Mouse (Mus musculus) induced T-regulatory cell, adult 2 months (primary cell): ENCODE measurements at regions not wholly inside any gene's neighbourhood (a gene's known extent, or its start where the extent isn't known, plus 50 kb on each side); places are given as distances from the start of the nearest gene placed in this dataset.

ENCODE experiments used
- DNase-seq: peaks from one replicate; pipeline ENCODE4 v3.0.0-alpha.2; 2012; ENCODE audit warnings: low read depth

DNA sequence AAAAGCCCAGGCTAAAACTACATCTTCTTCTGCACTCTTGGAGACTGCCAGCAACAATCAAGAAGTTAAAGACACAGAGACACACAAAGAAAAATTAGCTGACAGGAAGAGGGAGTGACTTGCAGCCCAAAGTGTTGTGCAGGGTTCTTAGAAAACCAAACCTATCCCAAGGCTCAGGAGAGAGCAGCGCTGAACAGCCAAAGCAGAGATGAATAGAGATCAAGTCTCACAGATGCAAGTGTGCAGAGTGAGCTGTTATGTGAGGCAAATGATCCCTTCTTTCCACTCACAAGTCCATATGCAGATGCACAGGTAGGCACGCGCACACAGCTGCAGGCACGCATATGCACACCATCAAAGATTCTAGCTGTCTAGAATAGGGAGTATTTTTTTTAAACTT is 318.0 kb upstream of the Npvf start:
- no peak for DNase-seq

DNA sequence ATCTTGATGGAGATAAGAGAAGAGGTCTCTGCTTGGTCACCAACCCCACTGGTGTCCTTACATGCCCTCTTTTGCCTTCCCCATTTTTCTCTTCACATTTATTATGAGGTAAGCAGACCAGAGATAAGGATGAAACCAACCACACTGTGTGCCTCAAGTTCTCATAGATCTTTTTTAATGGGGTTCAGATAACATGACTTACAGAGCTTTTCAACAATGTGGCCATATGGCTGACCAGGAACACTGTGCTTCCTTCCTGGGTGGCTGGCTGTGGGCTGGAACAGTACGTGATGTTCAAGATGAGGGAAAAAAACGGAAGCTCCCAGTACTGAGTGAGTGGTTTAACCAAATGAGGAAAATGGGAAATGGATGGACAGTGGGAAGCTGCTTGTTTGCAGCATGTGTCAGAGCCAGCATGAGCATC is 319.0 kb upstream of the Npvf start:
- DNase-seq: no peak

DNA sequence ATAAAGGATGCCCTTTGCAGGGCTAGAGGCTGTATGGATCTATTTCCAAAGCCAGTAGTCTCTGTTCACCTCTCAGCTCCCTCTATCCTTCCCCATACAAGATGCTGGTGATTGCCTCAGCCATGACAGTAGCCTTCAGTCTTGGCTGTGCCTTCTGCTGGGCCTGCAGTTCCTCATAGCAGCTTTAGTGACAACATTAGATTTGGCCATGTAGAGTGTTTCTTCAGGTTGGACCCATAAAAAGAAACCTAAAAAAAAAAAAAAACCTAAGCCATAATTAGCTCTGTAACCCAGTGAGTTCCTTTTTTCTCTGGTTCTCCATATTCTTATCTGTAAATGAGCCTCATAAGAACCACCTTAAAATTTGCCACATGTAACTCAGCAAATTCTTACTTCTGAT is 319.6 kb upstream of the Npvf start:
- no peak for DNase-seq

DNA sequence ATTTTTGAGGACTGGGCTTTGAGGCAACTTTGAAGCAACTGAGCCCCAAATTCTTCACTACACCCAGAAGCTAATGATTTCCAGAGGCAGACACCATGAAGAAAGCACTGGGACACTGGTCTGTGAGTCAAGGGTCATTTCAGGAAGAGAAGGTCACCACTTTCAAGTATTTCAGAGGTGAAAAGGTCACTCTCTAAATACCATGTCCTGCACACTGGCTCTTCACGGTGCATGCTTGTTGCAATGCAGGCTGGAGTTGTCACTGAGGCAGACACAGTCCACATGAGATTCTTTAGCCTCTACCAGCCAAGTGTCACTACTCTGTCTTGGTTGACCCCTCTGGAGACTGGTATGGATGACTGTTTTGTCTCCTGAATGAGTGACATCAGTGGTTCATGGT is 320.7 kb upstream of the Npvf start:
- no peak for DNase-seq

DNA sequence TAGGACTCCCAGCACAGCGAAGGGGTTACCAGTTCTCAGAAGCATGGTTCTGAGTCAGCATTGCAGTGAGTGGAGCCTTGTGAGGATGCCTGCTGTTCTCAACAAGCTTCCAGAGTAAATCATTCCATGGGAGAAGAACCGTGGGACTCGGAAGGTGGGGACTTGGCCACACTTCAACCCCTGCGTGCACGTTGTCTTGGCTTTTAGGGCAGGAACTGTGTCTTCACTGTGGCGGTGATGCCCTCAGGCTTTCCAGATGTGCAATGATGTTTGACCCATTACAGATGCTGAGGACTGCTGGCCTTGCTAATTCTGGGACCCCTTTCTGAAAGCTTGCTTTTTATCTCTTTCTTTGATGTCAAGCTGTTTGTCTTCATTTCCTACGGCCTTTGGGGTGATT is 322.7 kb upstream of the Npvf start:
- no peak for DNase-seq

DNA sequence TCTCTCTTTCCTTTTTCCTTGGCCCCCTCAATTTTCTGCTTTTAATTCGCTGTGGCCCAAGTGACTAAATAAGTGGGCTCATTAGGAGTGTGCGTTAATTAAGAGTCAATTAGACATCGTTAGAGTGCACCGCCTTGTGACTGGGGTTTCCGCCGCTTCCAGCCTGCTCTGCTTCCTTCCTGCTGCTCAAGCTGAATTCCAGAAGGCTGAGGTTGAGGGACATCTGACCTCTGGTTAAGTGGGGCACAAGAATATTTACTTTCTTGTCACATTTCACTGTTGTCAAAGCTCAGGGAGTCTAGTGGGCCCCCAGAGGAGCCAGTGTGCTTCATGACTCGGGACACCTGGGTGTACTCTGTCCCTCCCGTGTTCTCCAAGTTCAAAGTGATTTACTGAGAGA is 323.1 kb upstream of the Npvf start:
- DNase-seq: no peak

DNA sequence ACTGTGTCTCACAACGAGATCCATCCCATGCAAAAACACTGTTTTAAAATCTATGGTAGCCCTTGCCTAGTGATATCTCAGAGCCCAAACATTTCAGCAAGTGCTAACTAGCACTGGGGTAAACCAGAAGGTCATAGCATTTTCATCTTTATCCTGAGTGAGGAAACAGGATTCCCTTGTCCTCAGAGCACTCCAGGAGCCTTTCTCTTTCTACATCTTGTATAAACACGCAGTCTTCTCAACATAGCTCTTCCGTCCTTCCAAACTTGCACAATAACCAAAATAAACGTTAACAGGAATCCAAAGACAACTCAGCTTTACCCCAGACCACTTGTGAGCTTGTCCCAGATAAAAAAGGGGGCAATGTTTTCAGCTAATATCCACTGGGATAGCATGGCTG is 323.8 kb upstream of the Npvf start:
- DNase-seq: no peak

DNA sequence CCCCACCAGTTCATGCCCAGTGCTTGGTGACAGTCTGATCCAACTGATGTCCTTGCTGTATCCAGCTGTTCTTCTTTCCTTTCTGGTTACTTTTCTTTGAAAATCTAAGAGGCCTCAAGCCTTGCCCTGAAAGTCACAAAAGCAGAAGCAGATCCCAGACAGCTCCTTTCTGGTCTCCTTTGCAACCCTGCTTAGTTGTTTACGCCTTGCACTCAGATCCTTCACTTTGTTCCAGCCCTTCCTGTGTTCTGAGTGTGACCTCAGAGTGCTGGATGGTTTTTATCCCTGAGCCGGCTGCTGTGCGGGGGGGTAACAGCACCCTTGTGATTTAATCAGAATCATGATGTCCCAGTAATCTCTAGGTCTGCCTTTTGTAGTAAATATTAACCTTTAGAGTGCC is 324.3 kb upstream of the Npvf start:
- no peak for DNase-seq

DNA sequence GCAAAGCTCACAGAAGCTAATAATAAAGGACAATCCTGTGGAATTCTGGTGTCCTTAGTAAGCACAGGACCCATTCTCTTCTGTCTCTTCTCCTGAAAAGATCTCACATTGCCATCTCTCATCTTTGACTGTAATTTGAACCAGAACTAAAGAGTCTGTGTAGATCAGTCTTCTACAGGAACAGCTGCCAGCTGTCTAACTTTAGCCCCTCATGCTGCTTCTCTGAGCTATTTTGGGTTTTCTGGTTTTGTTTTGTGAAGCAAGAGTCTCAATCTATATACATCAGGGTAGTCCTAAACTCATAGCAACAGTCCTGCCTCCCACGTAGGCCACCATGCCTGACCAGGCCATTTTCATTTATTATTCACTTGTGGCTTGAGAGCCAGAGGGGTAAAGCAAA is 325.5 kb upstream of the Npvf start:
- no peak for DNase-seq

DNA sequence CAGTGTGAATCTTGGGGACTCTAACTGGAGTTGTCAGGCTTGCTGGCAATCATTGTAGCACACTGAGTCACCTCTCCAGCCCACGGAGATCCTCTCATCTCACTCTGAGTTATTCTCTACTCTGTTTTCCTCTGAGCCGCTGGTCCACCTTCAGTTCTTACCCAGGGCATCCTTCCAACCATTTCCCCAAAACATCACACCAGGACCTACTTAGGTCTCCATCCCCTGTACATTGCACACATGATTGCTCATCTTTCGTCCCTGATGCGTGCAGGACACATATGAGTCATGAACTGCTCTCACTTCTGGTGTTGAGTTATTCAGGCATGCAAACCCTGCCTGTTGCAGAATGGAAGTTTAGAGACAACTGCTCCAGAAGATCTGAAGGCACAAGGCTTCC is 326.1 kb upstream of the Npvf start:
- DNase-seq: no peak

DNA sequence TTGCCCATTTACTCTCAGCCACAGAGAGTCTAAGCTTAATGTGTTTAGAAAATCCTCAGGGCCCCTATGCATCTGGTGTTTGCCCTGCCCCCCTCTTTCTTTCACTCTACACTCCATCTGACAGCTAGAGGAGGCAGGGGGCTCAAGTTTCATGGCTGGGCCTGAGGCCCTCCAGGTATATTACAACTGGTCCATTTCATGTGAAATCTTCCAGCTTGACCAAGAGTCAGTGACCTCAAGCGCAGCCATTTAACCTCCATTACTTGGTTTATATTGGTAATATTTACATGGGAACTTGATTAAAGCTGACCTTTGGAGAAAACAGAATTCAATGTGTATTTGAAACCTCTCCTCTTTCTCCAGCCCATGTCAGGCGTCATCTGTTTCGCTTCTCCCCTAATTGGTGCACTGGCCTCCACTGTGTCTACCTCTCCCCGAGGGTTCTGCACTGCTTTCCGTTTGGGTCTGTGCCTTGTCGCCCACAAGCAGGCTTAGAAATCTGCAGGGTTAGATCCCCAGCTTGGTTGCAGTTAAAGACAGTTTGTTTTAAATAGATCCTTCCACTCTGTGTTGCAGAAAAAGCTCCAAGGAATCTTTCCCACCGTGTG is 327.6 kb upstream of the Npvf start:
- no peak for DNase-seq

DNA sequence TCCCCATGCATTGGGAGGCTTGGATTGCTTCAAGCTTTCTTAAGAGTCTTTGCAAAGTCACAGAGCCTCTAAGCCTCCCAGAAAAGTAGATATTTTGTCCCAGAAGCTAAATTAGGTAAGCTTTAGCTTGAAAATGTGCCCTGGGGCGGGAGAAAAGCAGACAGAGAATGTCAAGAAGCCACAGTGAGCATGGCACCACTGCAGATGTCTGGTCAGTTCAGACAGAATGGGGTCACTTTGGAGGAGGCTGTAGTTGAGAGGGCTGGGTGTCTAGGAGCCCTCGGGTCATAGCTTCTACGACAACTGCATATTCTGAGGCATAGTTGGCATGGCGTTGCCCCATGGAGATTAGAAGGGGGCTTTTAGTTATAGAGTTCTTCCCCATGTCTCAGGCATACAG is 328.6 kb upstream of the Npvf start:
- DNase-seq: no peak

DNA sequence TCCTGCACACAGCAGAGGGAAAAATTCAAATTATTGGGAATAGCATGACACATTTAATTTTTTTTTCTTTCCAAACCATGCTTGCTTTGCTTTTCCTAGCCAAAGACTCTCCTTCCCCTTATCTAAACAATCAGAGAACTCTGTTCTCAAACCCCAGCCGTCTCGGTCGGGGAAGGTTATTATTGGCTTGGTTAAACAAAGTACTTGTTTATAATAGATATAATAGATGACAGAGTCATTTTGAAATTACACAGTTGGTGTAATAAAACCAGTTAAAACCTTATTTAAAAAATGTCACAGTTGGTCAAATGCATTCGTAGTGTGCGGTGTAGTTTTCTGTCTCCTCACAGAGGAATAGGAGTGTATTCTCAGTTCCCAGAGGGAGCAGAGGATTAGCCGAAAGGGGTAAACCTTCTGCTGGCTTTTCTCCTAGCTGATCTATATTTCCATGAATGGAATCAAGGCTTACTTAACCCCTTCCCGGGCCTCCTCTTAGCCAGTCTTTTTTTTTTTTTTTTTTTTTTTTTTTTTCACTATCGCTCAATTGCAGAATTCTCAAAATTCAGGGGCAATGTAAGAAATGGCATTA is 329.4 kb upstream of the Npvf start:
- DNase-seq: no peak

DNA sequence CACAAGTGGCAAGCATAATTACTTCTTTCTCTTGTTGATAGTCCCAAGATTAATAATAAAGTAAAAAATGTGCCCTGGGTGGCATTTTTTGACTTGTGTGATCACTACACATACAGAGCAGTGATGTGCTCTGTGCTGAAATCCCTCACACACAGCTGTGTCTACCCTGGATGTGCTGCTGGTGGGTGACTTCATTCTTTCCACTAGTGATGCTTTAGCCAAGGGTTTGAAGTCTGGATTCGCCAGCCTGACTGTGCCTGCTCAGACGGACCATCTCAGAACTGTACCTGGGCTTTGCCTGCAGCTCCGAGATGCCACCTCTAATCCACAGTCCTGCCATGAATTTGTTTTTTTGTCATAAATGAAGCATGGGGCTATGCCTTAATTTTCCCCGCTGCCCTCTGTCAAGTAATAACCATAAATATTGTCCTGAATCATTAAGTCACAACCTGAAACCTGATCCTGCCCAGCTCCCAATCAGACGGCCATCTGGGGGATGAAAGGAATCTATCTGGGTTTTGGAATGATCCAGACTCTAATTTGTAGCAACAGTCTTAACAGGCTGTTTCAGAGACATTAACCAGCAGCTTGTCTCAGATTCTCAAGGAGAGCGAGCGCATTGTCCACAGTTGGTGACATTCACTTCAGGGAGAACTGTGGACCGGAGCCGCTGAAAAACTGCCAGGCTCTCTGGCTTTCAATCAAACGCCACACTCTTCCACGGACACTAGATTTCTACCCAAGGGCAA is 330.1 kb upstream of the Npvf start:
- no peak for DNase-seq

DNA sequence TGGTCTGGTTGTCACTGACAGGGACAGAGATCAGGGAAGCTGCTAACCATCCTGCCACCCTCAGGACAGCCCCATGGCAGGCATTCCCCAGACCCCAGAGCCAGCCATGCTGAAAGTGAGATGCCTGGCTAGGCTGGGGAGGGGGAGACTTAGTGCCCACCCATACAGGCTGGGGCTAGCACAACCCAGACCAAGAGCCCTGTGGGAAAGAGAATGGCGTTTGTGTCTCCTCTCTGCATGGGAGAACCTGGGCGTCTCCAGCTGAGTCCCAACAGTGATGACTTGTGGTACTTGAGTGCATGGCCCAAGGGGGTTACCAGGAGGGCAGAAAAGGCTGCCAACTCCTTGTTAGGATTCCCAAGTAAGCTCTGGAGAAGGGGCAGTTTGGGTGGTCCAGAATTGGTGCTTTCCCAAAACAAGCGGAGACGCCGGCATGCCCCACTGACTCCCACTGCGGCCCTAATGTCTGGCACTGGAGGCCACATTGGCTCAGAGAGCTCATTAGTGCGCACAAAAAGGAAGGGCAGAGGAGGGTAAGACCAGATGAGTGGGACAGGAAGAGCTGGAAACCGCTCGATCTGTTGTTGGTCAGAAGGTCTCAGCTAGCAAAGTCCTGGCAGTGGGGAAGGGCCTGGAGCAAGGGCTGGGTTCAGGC is 332.2 kb upstream of the Npvf start:
- DNase-seq: no peak

DNA sequence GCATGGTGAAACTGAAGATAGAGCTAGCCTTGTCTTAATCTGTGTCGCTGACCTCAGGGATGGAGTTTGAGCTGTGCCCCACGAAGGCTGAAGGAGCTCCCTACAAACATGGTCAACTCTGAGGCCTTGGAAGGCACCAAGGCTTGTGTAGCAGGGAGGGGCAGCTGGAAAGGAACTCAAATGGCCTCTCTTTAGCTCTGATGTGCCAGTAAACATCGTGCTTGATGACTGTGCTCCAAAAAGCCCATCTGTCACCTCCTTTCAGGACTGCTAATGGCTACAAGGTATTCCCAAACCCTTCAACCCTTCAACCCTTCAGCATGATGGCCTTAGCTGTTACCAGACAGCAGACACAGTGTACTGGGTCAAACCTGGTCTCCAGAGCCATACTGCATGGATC is 334.3 kb upstream of the Npvf start:
- DNase-seq: no peak

DNA sequence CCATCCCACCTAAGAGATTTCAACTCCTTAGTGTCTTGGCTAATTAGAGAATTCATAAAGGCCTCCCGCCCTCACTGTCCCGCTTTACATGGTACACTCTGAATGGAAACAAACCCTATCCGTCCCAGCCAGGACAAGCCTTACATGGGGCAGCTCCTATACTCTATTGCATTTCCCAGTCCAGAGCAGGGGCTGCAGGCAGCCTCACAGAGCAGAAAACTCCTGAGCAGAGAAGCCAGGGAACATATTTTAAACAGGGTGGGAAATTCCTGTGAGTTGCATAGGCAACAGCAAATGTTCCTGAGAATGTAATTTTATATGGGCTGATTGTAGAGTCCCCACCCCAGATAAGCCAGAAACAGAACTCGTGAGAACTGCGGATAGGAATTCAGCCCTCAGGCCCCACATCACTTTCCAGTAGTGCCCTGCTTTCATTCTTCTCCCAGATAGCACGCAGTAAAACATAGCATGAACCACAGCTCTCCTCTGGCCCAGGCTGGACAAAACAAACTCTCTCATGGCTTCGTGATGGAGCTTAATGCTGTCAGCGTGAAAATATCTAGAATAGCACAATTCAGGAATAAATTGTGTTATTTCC is 337.4 kb upstream of the Npvf start:
- no peak for DNase-seq

DNA sequence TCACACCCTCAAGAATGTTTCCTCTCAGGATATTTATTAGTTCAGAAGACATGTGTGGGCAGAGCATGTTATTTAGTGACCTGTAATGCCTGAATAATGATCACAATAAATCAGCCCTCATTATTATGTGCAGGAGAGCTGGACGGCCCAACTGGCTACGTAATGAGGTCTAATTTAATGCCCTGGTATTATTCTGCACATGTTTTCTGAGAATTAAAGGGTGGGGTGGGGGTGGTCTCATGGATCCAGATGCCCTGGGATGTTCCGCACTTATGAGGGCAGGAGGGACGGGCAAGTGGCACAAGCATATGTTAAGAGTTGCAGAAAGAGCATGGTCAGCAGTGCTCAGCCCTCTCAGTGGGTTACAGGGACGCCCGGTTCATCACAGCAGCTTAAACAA is 339.7 kb upstream of the Npvf start:
- no peak for DNase-seq

DNA sequence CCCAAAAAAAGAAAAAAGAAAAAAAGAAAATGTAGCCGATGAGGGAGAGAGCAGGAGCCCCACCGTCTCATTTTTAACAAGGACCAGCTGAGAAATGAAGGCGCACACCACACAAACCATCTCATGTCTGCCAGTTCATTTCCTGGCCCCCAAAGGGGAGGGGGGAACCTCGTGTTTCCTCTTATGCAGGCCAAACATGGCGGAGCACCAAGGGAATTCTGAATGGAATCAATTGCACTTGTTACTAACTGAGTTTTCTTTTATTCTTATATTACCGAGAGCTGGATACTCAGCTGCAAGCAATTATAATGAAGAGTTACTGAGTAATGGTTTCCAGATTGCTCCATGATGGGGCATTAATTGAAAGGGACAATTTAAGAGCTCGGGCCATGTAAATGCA is 348.5 kb upstream of the Npvf start:
- DNase-seq: no peak

DNA sequence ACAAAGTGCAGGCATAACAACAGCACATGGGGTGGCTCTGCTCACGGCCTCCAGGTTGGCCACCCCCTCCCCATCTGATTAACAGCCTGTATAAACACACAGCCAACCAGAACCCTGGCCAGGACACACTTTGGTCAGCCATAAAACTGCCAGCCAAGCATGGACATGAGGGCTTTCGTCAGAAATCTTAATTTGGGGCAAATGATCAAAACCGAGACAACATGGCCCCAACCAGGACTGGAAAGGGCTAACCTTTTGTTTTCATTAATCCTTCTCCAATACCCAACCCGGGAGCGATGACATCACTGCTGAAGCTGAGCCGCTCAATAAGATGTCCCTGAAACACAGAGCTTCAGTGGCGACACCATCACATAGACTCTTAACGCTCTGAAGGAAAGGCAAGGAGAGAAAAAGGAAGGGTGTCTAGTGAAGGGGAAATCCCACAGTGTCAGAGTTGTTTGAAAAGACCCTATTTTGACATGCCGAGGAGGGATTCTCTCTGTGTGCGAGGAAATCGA is 351.9 kb upstream of the Npvf start:
- no peak for DNase-seq

DNA sequence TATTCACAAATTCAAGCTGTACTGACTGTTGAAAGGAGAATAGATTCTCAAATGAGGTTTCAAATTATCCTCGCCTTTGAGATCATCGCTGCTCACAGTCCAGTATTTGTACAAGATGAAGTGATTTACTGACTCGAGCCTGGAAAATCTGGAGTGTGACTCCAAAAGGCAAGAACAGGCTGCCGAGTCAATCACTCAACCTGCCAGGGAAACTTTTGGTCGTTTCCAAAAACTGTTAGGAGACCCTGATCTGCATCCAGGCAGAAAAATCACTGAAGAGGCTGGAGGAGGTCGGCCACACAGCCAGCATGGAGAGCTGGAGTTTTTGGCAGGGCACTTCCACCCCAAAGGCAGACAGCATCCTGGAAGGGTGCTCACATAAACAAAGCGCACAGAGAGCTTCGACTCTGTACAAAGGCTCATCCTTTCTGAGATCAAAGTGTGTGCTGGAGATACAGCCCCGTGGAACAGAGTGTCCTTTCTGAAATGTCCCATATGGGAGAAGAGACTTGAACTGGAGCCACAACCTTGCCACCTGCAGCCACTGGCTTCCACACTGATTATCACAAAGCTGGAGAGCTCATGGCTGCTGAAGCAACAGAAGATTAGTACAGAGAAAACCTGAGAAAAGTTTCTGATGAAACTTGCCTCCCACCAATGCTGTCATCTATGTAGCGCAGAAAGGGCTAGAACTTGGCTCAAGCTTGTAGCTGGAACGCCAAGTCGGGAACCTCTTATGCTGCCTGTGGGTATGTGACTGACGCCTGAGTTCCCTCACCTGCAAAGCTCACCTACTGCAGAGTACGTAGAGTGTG is 355.5 kb upstream of the Npvf start:
- no peak for DNase-seq

DNA sequence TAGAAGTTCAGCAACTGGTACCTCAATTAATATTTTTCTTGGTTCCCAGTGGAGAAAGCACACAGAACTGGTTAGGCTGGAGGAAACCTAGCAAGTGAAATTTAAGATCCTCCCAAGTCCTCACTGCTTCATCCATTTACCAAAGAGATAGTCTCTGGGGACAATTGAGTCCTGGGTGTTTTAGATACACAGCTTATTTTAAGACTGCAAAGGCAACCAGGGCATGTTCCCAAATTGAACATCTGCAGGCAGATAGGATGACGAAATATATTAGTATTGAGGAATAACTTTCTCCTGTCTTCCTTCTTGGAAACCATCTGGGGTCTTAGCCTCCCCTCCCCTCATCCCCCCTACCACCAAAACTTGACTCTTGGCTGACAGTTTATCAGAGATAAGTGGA is 356.3 kb upstream of the Npvf start:
- no peak for DNase-seq
